Mouse (Mus musculus) adrenal gland, adult 2 months (tissue): ENCODE data around the gene A030005L19Rik. TPM values are rescaled to one million over a fixed set of nuclear protein-coding genes. Genes with fewer than 3 reads are reported as not detected.
"Not testable (repeated sequence)": the region's sequence is repeated elsewhere in the genome, so short reads cannot be mapped to it uniquely, and the experiment has no call there.

Experiments
- DNase-seq: peaks from one replicate; pipeline ENCODE4 v3.0.0; 2021
- long read RNA-seq: library from polyadenylated mRNA; stranded (forward); transcript quantifications from one replicate; pipeline ENCODE4 v2.0.0, GENCODE M21; 2021
- polyA plus RNA-seq: library from polyadenylated mRNA; depleted of rRNA; stranded (reverse); fragments of >200 nt; gene quantifications from 2 replicates; pipeline ENCODE4 v1.2.3, GENCODE M21; 2012; rRNA removed
- total RNA-seq, 2 experiments: library from RNA; stranded (reverse); gene quantifications; 2 replicates each; pipeline ENCODE4 v1.2.3; 2021

Gene A030005L19Rik
- total RNA-seq (not detected), polyA plus RNA-seq (0.13 and 0.38 TPM in 2 replicates)
- long read RNA-seq: 0 reads

DNA sequence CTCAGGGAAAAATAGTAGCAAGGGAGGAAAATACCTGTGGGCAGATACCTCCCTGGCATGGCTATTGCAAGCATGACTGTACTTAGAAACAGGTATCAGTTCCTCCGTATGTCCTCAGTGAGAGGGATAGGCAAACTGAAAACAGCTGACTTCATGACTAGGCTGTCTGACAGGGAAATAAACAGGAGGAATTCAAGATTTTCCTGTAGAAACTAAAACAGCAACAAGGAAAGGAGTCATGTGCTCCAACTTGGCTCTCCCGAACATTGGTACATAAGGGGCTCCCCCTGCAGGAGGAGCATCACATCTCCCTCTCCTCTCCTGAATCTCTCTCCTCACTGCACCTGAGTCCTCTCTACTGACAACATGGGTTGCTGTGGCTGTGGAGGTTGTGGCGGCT, at the start of gene A030005L19Rik:
TSS of gene A030005L19Rik (plus strand) at position 301 of the 400 bp plus-strand sequence.
- DNase-seq: no peak

DNA sequence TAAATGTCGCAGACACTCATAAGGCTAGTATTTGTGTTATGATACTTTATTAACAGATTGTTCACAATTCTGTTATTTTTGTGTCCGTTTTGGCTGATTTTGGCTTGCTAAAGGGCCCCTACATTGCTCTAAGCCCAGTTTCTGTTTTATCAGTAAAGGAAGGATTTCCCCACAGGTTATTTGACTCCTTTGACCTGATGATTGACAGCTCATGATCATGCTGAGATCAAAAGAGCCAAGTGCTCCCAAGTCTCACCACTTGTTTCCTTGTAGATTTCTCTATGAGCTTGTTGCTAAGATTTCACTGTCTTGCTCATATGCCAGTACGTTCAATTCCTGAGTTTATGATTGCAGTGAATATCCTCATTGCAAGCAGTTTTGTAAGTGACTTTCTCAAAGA, 42.9 kb upstream of the A030005L19Rik start:
- DNase-seq: no peak

DNA sequence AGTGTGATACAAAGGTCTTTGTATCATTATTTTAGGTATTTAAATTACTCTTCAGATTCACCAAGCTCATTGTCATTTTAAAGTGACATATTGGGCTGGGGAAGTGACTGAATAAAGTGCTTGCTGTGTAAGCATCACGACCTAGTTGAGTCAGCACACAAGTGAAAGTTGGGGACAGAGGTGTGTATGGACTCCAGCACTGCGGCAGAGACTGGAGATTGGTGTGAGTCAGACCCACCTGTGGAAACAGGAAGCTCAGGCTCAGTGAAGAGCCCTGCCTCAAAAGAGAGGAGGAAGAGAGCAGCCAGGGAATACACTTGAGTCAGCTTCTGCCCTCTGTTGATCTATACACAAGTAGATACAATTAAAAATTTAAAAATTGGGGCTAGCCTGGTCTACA, 34.0 kb upstream of the A030005L19Rik start:
- DNase-seq: no peak

DNA sequence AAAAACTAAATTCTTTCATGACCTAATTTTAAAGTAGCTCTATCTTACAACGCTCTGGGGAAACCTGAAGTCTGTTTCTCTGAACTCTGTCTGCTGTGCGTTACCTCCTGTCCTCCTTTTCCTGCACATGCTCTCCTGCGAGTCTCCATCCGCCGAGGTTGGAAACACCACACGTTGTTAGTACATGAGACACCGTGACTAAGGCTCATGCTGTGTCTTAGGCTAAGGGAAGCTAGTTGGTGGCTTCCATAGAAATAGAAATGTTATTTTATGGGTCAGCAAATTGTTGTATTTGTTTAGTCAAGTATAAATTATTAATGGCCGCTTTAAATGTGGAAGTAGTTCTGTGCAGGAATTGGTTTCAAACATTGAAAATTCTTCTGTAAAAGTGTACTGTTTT, 32.9 kb upstream of the A030005L19Rik start:
- no peak for DNase-seq

DNA sequence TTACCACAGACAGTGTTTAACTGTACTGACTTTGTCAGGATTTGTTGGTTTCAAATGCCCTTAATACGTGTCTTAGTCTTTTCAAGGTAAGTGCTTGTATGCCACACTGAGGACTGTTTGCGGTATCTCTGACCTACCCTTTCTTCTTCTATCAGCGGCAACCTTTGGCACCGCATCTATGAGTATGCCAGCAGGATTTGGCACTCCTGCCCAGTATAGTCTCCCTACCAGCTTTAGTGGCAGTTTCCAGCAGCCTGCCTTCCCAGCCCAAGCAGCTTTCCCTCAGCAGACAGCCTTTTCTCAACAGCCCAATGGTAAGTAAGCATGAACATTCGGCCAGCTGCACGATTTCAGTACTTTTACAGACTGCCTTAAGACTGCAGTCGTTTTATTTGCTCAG, 19.9 kb upstream of the A030005L19Rik start:
- no peak for DNase-seq

DNA sequence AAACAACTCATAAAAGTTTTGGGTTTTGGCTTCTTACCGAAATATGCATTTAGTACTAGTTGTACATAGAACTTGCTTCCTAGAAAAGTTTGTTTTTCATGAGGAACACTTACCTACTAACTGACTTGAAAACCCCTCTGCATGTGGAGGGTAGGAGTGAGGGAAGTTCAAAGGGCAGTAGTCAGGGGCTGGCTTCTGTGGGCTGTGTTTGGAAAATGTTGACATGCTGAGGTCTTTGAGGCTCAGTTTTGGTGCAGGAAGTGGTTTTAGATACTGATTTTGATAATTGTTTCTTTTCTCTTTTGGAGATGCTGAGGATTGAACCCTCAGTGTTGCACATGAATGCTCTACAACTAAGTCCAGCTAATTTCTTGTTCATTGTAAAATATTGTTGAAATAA, 12.6 kb upstream of the A030005L19Rik start:
- DNase-seq: no peak

DNA sequence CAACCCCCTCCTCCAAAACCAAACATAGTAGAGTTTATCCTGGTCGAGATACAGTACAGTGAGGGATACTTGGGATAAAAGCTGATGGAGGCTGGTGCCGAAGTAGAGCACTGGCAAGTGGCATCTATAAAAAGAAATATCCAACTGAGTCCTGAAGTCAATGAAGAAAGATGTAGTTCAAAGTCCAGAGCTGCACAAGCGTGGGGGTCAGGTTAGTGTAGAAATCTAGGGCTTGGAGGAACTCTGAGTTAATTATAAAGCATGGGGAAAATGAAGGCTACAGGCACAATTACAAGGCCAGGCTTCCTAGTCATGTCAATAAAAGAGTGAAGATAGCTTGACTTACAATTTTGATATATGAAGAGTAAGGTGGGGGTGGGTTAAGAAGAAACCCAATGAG, 11.9 kb upstream of the A030005L19Rik start:
- no peak for DNase-seq

DNA sequence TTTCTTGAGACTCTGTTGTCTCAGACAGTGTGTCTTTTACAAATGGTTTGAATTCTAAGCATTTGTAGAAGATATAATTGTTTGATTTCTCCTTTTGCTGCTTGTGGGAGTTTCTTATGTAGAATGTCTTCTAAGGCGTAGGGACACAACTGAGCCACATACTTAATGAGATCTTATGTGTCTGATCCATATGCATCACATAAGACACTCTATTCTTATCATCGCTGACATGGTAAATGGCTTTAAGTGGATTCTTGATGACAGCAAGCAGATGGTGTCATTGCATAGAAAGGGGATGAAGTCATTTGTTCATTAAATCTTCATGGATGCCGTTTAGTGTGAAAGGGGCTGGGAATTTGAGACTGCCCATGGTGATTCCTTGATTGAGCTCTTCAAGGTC, 7.2 kb upstream of the A030005L19Rik start:
- DNase-seq: no peak

DNA sequence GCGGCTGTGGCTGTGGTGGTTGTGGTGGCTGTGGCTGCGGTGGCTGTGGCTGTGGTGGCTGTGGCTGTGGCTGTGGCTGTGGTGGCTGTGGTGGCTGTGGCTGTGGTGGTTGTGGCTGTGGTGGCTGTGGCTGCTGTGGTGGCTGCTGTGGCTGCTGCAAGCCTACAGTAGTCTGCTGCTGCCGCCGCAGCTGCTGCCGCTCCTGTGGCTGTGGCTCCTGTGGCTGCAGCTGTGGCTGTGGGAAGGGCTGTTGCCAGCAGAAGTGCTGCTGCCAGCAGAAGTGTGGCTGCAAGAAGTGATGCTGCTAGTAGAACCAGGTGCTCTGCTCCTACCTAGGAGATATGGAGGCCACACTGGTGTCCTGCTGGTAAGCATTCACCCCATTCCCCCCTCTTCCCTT, 309 bp downstream of the A030005L19Rik start:
- DNase-seq: not testable (repeated sequence)

DNA sequence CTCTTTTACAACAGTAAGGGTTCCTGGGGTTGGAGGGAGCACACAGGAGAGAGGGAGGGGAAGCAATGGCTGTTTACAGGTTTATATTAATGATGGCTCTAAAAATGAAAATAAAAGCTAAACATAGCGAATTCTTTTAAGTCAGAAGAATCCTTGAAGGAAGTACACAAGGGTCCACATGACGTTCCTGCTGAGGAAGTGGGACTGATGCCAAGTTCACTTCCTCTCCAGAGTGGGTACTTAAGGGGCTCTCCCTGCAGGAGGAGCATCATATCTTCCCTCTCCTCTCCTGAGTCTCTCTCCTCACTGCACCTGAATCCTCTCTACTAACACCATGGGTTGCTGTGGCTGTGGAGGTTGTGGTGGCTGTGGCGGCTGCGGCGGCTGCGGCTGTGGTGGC, 11.5 kb downstream of the A030005L19Rik start, which contains the start of gene A030014E15Rik:
TSS of gene A030014E15Rik (plus strand) at position 268 of the 400 bp plus-strand sequence.
- no peak for DNase-seq

DNA sequence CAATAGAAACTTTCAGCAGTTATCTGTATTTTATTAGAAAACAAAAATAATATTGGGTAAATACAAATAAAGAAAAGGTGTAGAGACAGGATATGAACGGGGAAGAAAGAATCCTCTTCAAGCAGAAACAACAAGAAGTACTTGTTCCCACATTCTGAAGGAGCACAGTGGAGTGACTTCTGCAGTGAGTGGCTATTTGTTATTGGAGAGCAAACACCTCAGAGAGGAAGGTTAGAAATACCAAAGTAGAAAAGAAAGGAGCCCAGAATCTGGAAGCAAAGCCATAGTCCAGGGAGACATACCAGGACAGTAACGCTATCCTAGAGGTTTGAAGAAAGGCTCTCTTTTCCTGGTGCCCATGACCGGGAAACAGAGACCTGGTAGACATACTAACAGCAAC, 17.4 kb downstream of the A030005L19Rik start:
- not testable (repeated sequence) for DNase-seq

DNA sequence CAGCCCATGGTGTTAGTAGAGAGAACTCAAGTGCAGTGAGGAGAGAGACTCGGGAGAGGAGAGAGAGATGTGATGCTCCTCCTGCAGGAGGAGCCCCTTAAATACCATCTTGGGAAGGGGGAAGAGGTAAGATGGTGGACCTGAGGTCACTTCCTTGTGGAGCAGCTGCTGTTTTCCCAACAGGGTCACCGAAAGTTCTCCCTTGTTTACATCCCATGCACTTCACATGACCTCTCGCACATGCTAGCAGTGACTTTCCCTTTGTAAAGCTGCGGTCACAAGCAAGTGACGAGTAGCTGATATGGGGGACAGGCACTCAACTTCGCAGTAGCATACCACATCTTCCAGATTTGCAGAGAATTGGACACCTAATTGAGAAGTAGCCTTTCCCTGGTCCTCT, 18.2 kb downstream of the A030005L19Rik start, which contains the start of gene Gm6217:
TSS of gene Gm6217 (minus strand) at position 74 of the 400 bp plus-strand sequence.
- not testable (repeated sequence) for DNase-seq

DNA sequence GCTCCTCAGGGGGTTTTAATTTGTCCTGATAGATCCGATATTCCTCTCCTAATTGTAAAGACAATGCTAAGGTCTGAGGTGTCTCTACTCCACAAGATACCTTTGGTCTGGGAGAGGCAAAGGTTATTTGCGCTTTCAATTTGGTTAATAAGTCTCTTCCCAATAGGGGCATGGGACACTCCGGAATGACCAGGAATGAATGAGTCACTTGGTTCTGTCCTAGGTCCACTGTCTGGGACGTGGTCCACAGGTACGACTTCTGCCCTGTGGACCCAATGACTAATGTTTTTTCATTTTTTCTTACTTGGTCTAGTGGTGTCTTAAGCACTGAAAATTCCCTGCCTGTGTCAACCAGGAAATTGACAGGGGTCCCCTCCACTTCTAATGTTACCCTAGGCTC, 25.5 kb downstream of the A030005L19Rik start:
- no peak for DNase-seq

DNA sequence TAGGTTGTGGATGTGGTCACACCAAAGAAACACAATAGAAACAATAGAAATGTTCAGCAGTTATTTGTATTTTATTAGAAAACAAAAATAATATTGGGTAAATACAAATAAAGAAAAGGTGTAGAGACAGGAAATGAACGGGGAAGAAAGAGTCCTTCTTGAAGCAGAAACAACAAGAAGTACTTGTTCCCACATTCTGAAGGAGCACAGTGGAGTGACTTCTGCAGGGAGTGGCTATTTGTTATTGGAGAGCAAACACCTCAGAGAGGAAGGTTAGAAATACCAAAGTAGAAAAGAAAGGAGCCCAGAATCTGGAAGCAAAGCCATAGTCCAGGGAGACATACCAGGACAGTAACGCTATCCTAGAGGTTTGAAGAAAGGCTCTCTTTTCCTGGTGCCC, 29.4 kb downstream of the A030005L19Rik start:
- not testable (repeated sequence) for DNase-seq

DNA sequence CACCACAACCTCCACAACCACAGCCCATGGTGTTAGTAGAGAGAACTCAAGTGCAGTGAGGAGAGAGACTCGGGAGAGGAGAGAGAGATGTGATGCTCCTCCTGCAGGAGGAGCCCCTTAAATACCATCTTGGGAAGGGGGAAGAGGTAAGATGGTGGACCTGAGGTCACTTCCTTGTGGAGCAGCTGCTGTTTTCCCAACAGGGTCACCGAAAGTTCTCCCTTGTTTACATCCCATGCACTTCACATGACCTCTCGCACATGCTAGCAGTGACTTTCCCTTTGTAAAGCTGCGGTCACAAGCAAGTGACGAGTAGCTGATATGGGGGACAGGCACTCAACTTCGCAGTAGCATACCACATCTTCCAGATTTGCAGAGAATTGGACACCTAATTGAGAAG, 30.2 kb downstream of the A030005L19Rik start, which contains the start of gene A030003K21Rik:
TSS of gene A030003K21Rik (minus strand) at position 94 of the 400 bp plus-strand sequence.
- DNase-seq: not testable (repeated sequence)

DNA sequence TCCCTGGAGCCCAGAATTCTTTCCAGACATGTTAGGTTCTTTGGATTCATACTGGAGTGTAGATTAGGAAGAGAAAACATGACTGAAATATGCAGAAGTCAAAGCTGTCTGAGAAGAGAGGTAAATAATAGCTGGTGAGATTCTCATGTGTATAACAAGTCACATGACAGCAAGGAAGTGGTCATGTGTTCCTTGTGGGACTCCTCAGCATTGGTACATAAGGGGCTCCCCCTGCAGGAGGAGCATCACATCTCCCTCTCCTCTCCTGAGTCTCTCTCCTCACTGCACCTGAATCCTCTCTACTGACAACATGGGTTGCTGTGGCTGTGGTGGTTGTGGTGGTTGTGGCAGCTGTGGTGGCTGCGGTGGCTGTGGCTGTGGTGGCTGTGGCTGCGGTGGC, 32.9 kb downstream of the A030005L19Rik start:
- DNase-seq: not testable (repeated sequence)

DNA sequence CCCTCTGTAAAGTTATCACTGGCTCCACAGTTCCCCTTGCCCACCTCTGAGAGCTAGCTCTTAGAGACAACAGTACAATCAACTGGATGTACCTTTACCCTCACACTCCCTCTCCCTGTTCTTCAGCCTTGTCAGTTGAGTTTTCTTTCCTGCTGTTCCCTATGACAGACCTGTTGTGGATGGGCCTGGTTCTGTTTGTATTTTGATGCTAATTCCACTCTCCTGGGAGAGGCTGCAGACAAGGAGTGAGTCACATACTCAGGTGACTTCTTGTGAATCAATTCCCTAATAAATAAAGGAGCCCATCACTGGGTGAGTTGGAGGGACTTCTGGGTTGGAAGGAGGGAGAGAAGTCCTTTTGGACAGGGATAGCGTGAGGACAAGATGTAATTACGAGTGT, 35.5 kb downstream of the A030005L19Rik start:
- DNase-seq: no peak

DNA sequence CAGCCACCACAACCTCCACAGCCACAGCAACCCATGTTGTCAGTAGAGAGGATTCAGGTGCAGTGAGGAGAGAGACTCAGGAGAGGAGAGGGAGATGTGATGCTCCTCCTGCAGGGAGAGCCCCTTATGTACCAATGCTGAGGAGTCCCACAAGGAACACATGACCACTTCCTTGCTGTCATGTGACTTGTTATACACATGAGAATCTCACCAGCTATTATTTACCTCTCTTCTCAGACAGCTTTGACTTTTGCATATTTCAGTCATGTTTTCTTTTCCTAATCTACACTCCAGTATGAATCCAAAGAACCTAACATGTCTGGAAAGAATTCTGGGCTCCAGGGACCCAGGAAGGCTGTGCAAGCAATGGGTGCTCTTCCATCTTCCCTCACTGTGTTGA, 42.8 kb downstream of the A030005L19Rik start, which contains the start of gene Gm7544:
TSS of gene Gm7544 (minus strand) at position 101 of the 400 bp plus-strand sequence.
- not testable (repeated sequence) for DNase-seq

DNA sequence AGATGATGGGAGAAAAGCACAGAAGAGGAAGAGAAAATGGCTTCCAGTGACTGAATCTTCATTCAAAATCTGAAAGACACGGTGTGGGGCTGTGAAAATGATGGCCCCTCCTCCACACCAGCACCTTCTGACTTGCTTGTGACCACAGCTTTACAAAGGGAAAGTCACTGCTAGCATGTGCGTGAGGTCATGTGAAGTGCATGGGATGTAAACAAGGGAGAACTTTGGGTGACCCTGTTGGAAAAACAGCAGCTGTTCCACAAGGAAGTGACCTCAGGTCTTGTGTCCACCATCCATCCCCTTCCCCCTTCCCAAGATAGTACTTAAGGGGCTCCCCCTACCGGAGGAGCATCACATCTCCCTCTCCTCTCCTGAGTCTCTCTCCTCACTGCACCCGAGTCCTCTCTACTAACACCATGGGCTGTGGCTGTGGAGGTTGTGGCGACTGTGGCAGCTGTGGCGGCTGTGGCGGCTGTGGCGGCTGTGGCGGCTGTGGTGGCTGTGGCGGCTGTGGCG, 46.8 kb downstream of the A030005L19Rik start, which contains the start of gene Gm47955:
TSS of gene Gm47955 (plus strand) at position 417 of the 516 bp plus-strand sequence.
- DNase-seq: no peak

Other genes with a start within 250 kb of the A030005L19Rik start
- 100 to 1,000 TPM; 133 to 135 TPM for gene Mff, start 188.4 kb upstream of the A030005L19Rik start, total RNA-seq
- gene Mff, start 188.4 kb upstream of the A030005L19Rik start, polyA plus RNA-seq: 242 and 318 TPM in 2 replicates
- not detected for gene Tm4sf20, start 144.9 kb upstream of the A030005L19Rik start, total RNA-seq
- gene Tm4sf20, start 144.9 kb upstream of the A030005L19Rik start, polyA plus RNA-seq: not detected in 2 replicates
- not detected for gene Gm47791, start 142.1 kb upstream of the A030005L19Rik start, total RNA-seq
- not detected in 2 replicates for gene Gm47791, start 142.1 kb upstream of the A030005L19Rik start, polyA plus RNA-seq
- 10 to 100 TPM; 52.7 to 54.5 TPM for gene Agfg1, start 73.8 kb upstream of the A030005L19Rik start, total RNA-seq
- 25.7 and 33.3 TPM in 2 replicates for gene Agfg1, start 73.8 kb upstream of the A030005L19Rik start, polyA plus RNA-seq
- gene A030014E15Rik, start 11.6 kb downstream of the A030005L19Rik start, total RNA-seq: not detected
- gene A030014E15Rik, start 11.6 kb downstream of the A030005L19Rik start, polyA plus RNA-seq: not detected in 2 replicates
- gene Gm6217, start 18.1 kb downstream of the A030005L19Rik start, total RNA-seq: not detected
- gene Gm6217, start 18.1 kb downstream of the A030005L19Rik start, polyA plus RNA-seq: not detected in 2 replicates
- not detected for gene A030003K21Rik, start 30.1 kb downstream of the A030005L19Rik start, total RNA-seq
- gene A030003K21Rik, start 30.1 kb downstream of the A030005L19Rik start, polyA plus RNA-seq: not detected in 2 replicates
- not detected for gene Gm7544, start 42.7 kb downstream of the A030005L19Rik start, total RNA-seq
- gene Gm7544, start 42.7 kb downstream of the A030005L19Rik start, polyA plus RNA-seq: not detected in 2 replicates
- gene Gm47955, start 47.0 kb downstream of the A030005L19Rik start, total RNA-seq: not detected
- gene Gm47955, start 47.0 kb downstream of the A030005L19Rik start, polyA plus RNA-seq: not detected in 2 replicates
- gene Gm47959, start 87.2 kb downstream of the A030005L19Rik start, total RNA-seq: not detected
- gene Gm47959, start 87.2 kb downstream of the A030005L19Rik start, polyA plus RNA-seq: not detected in 2 replicates
- gene Slc19a3, start 125.1 kb downstream of the A030005L19Rik start, total RNA-seq: under 1 TPM; 0.14 to 0.26 TPM
- gene Slc19a3, start 125.1 kb downstream of the A030005L19Rik start, polyA plus RNA-seq: 0.15 and 0.25 TPM in 2 replicates
- not detected for gene Krtap28-10, start 129.2 kb downstream of the A030005L19Rik start, total RNA-seq
- gene Krtap28-10, start 129.2 kb downstream of the A030005L19Rik start, polyA plus RNA-seq: not detected in 2 replicates
- gene Gm47969, start 131.6 kb downstream of the A030005L19Rik start, total RNA-seq: not detected
- gene Gm47969, start 131.6 kb downstream of the A030005L19Rik start, polyA plus RNA-seq: not detected in 2 replicates
- not detected for gene A030005K14Rik, start 146.1 kb downstream of the A030005L19Rik start, total RNA-seq
- gene A030005K14Rik, start 146.1 kb downstream of the A030005L19Rik start, polyA plus RNA-seq: not detected in 2 replicates
- not detected for gene Krtap28-13, start 147.6 kb downstream of the A030005L19Rik start, total RNA-seq
- gene Krtap28-13, start 147.6 kb downstream of the A030005L19Rik start, polyA plus RNA-seq: not detected in 2 replicates
- gene Ccl20, start 203.4 kb downstream of the A030005L19Rik start, total RNA-seq: not detected
- not detected in 2 replicates for gene Ccl20, start 203.4 kb downstream of the A030005L19Rik start, polyA plus RNA-seq
- not detected for gene Daw1, start 246.4 kb downstream of the A030005L19Rik start, total RNA-seq
- gene Daw1, start 246.4 kb downstream of the A030005L19Rik start, polyA plus RNA-seq: not detected in 2 replicates